Mouse (Mus musculus): ENCODE data around the gene Eif3f. TPM values are rescaled to one million over a fixed set of nuclear protein-coding genes. Genes with fewer than 3 reads are reported as not detected.

Gene Eif3f
- polyA plus RNA-seq (2012; rRNA removed): 83.2 and 101 TPM in 2 replicates

GRCm38 (mm10) chr7:108933794-108934731, at the start of gene Eif3f:
TSS of gene Eif3f (plus strand) at chr7:108934417.
- WGBS: 2% methylated on average over 50 of the region's 50 CpGs
- TF ChIP-seq CTCF (conservative IDR thresholded peaks at IDR 0.05; ENCODE audit: insufficient read depth, insufficient read length, low read depth, low read length): peak; percentile 88
- TF ChIP-seq POLR2A (IDR thresholded peaks at IDR 0.05; ENCODE audit: low read depth, low read length): no peak
- Histone ChIP-seq H3K27me3 (replicated peaks; ENCODE audit: control insufficient read depth, insufficient read depth, low read length) (no peaks in the 10 kb centered on the region), H3K4me1 (ENCODE audit: control insufficient read depth, insufficient read depth, low read length) (peaks cover 9% of the 10 kb centered on the region), H3K27ac (ENCODE audit: insufficient read depth, low read depth, low read length) (peak within 1 kb of the TSS; percentile 48; the same call in 1 of the 2 replicates), H3K36me3 (ENCODE audit: control insufficient read depth, insufficient read depth, low read length) (peaks cover 2% of the 10 kb centered on the region; the same call in 1 of the 2 replicates), H3K4me3 (ENCODE audit: insufficient read depth, low read depth, low read length) (peak within 1 kb of the TSS; percentile 89)
- DNase-seq: peak; percentile 98

GRCm38 (mm10) chr7:108884906-108885305, 49.3 kb upstream of the Eif3f start, which contains the start of gene Olfr518:
TSS of gene Olfr518 (minus strand) at chr7:108885006.
- WGBS: 77% methylated on average over 4 of the region's 4 CpGs
- Histone ChIP-seq H3K4me3 (ENCODE audit: insufficient read depth, low read depth, low read length) (no peak within 1 kb of the TSS), H3K36me3 (ENCODE audit: control insufficient read depth, insufficient read depth, low read length) (no peaks in the 10 kb centered on the region), H3K27me3 (replicated peaks; ENCODE audit: control insufficient read depth, insufficient read depth, low read length) (no peaks in the 10 kb centered on the region), H3K4me1 (ENCODE audit: control insufficient read depth, insufficient read depth, low read length) (no peaks in the 10 kb centered on the region), H3K27ac (ENCODE audit: insufficient read depth, low read depth, low read length) (no peak within 1 kb of the TSS)
- TF ChIP-seq CTCF (conservative IDR thresholded peaks at IDR 0.05; ENCODE audit: insufficient read depth, insufficient read length, low read depth, low read length) (no peak), POLR2A (IDR thresholded peaks at IDR 0.05; ENCODE audit: low read depth, low read length) (no peak)
- no peak for DNase-seq

- no peaks in the 10 kb centered on the region for H3K36me3 ChIP-seq (ENCODE audit: control insufficient read depth, insufficient read depth, low read length)
- 82% methylated on average over 5 of the region's 5 CpGs for WGBS
- no peaks in the 10 kb centered on the region for H3K27me3 ChIP-seq (replicated peaks; ENCODE audit: control insufficient read depth, insufficient read depth, low read length)
- no peak within 1 kb of the TSS for H3K27ac ChIP-seq (ENCODE audit: insufficient read depth, low read depth, low read length)
- no peaks in the 10 kb centered on the region for H3K4me1 ChIP-seq (ENCODE audit: control insufficient read depth, insufficient read depth, low read length)
- TF ChIP-seq POLR2A (IDR thresholded peaks at IDR 0.05; ENCODE audit: low read depth, low read length): no peak
- TF ChIP-seq CTCF (conservative IDR thresholded peaks at IDR 0.05; ENCODE audit: insufficient read depth, insufficient read length, low read depth, low read length): no peak
- no peak for DNase-seq
- H3K4me3 ChIP-seq (ENCODE audit: insufficient read depth, low read depth, low read length): no peak within 1 kb of the TSS
These were observed 39.9 kb upstream of the Eif3f start, which contains the start of gene Olfr519 for GRCm38 (mm10) chr7:108894320-108894719. TSS of gene Olfr519 (minus strand) at chr7:108894420.

- no peak for DNase-seq
- no peaks in the 10 kb centered on the region for H3K36me3 ChIP-seq (ENCODE audit: control insufficient read depth, insufficient read depth, low read length)
- H3K27me3 ChIP-seq (replicated peaks; ENCODE audit: control insufficient read depth, insufficient read depth, low read length): no peaks in the 10 kb centered on the region
- no peak overlapping the region for H3K27ac ChIP-seq (ENCODE audit: insufficient read depth, low read depth, low read length)
- no peak overlapping the region for H3K4me3 ChIP-seq (ENCODE audit: insufficient read depth, low read depth, low read length)
- 58% methylated on average over 2 of the region's 2 CpGs for WGBS
- TF ChIP-seq POLR2A (IDR thresholded peaks at IDR 0.05; ENCODE audit: low read depth, low read length) (no peak), CTCF (conservative IDR thresholded peaks at IDR 0.05; ENCODE audit: insufficient read depth, insufficient read length, low read depth, low read length) (no peak)
- no peaks in the 10 kb centered on the region for H3K4me1 ChIP-seq (ENCODE audit: control insufficient read depth, insufficient read depth, low read length)
These were observed 30.2 kb upstream of the Eif3f start for GRCm38 (mm10) chr7:108903969-108904368.

GRCm38 (mm10) chr7:108927043-108927442, 7.2 kb upstream of the Eif3f start:
- TF ChIP-seq POLR2A (IDR thresholded peaks at IDR 0.05; ENCODE audit: low read depth, low read length) (no peak), CTCF (conservative IDR thresholded peaks at IDR 0.05; ENCODE audit: insufficient read depth, insufficient read length, low read depth, low read length) (no peak)
- 67% methylated on average over 4 of the region's 4 CpGs for WGBS
- H3K27me3 ChIP-seq (replicated peaks; ENCODE audit: control insufficient read depth, insufficient read depth, low read length): no peaks in the 10 kb centered on the region

DNA sequence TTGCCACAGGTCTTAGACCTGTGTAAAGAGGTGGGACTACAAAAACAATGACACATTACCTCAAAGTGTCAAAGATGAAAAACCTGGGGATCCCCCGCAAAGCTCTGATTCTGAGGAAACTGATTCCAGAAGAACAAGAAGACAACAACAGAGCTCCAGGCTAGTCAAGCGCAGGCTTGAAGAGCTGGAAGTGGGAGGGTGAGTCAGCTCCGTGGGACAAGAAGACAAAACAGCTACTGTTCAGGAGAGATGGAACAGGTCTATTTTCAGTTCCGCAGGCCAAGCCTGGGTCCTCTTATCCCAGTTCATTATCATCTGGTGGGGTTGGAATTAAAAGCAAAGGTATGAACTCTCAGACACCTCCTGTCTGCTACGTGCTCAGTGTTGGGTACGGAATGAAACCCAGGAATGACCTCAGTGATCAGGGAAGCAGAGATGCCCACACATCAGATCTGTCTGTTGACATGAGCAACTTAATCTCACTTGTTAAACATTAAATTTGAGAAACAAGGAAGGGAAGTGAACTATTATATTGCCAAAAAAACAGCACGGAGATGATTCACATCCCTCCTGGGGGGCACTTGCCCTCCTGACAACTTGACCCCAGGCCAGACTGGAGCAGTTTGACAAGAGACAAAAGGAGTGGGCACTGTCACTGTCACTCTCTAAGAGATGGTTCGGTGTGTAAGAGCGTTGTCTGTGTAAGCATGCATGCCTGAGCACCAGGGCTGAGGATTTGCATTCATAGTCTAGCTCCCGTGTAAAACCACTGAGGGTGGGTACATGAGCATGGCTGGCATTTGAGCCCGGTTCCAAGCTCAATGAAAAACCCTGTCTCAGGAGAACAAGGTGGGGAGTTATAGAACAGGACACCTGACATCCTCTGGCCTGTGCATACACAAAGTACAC, 5.7 kb upstream of the Eif3f start:
- no peaks in the 10 kb centered on the region for H3K4me1 ChIP-seq (ENCODE audit: control insufficient read depth, insufficient read depth, low read length)

More at GRCm38 (mm10) chr7:108927043-108927442, 7.2 kb upstream of the Eif3f start:
- no peak for DNase-seq
- H3K4me1 ChIP-seq (ENCODE audit: control insufficient read depth, insufficient read depth, low read length): no peaks in the 10 kb centered on the region
- no peak overlapping the region for H3K4me3 ChIP-seq (ENCODE audit: insufficient read depth, low read depth, low read length)
- no peak overlapping the region for H3K27ac ChIP-seq (ENCODE audit: insufficient read depth, low read depth, low read length)
- no peaks in the 10 kb centered on the region for H3K36me3 ChIP-seq (ENCODE audit: control insufficient read depth, insufficient read depth, low read length)

More for the DNA sequence above, 5.7 kb upstream of the Eif3f start:
- no peak overlapping the region for H3K4me3 ChIP-seq (ENCODE audit: insufficient read depth, low read depth, low read length)
- TF ChIP-seq POLR2A (IDR thresholded peaks at IDR 0.05; ENCODE audit: low read depth, low read length) (no peak), CTCF (conservative IDR thresholded peaks at IDR 0.05; ENCODE audit: insufficient read depth, insufficient read length, low read depth, low read length) (no peak)
- no peaks in the 10 kb centered on the region for H3K27me3 ChIP-seq (replicated peaks; ENCODE audit: control insufficient read depth, insufficient read depth, low read length)
- no peaks in the 10 kb centered on the region for H3K36me3 ChIP-seq (ENCODE audit: control insufficient read depth, insufficient read depth, low read length)
- no peak overlapping the region for H3K27ac ChIP-seq (ENCODE audit: insufficient read depth, low read depth, low read length)
- DNase-seq: no peak
- WGBS: 55% methylated on average over 11 of the region's 11 CpGs
